Mouse (Mus musculus) intestine, embryonic 14.5 days (tissue): Measurements from ENCODE around the gene Tsen15. TPM values are rescaled to one million over a fixed set of nuclear protein-coding genes. Genes with fewer than 3 reads are reported as not detected.

ENCODE experiments used
- ATAC-seq: fragments of 200-750 bp; cut with Nextera tagmentation; replicated peaks from 2 replicates; pipeline ENCODE4 v1.8.0; 2017; ENCODE audit warnings: low read depth, moderate number of reproducible peaks, moderate TSS enrichment, moderate library complexity; ENCODE audit not compliant: low FRiP score, low TSS enrichment
- DNase-seq: peaks from one replicate; pipeline ENCODE4 v3.0.0-alpha.2; 2018; ENCODE audit warnings: low spot score
- H3K27ac ChIP-seq: fragments of 300-500 bp; sonication (generic); 2 replicates; pipeline ENCODE4 v1.5.1; 2014; ENCODE audit warnings: low read depth, mild to moderate bottlenecking, control low read depth
- H3K27me3 ChIP-seq: fragments of 300-500 bp; sonication (generic); replicated peaks from 2 replicates; pipeline ENCODE4 v1.6.1; 2014; ENCODE audit warnings: low read length, control low read depth; ENCODE audit not compliant: control insufficient read depth, insufficient read depth
- H3K36me3 ChIP-seq: fragments of 300-500 bp; sonication (generic); 2 replicates; pipeline ENCODE4 v1.6.1; 2014; ENCODE audit warnings: low read length, control low read depth; ENCODE audit not compliant: control insufficient read depth, insufficient read depth
- H3K4me1 ChIP-seq: fragments of 300-500 bp; sonication (generic); replicated peaks from 2 replicates; pipeline ENCODE4 v1.6.1; 2014; ENCODE audit warnings: low read length, control low read depth, mixed read lengths; ENCODE audit not compliant: control insufficient read depth, insufficient read depth
- H3K4me2 ChIP-seq: fragments of 300-500 bp; sonication (generic); 2 replicates; pipeline ENCODE4 v1.6.1; 2014; ENCODE audit warnings: low read length
- H3K4me3 ChIP-seq: fragments of 300-500 bp; sonication (generic); 2 replicates; pipeline ENCODE4 v1.5.1; 2014; ENCODE audit warnings: low read depth, low read length, control low read depth, mixed read lengths
- H3K9ac ChIP-seq: fragments of 300-500 bp; sonication (generic); 2 replicates; pipeline ENCODE4 v1.6.1; 2014; ENCODE audit warnings: mild to moderate bottlenecking, low read length
- H3K9me3 ChIP-seq: fragments of 300-500 bp; sonication (generic); 2 replicates; pipeline ENCODE4 v1.6.1; 2016; ENCODE audit warnings: low read length, control low read depth; ENCODE audit not compliant: control insufficient read depth
- WGBS: fragments of 180-500 bp; shearing (Covaris S2); extraction: QIAGEN DNeasy Blood & Tissue Kit; methylation state at CpG from one replicate; pipeline ENCODE4 v1.1.7; 2014; 5-methylcytosine and 5-hydroxymethylcytosine counted together
- polyA plus RNA-seq: library from polyadenylated mRNA; unstranded; fragments of >200 nt; fragmentation: Nextera tagmentation; extraction: Ambion mirVana; gene quantifications from 2 replicates; pipeline ENCODE4 v1.2.1, GENCODE M21; 2014

Tsen15 gene
- polyA plus RNA-seq, 1 experiment from 2014 or later = 87.9 TPM

- Histone ChIP-seq H3K9me3 (no peaks in the 10 kb centered on the region), H3K27me3 (no peaks in the 10 kb centered on the region), H3K4me2 (no peak overlapping the region), H3K27ac (no peak overlapping the region), H3K4me3 (no peak overlapping the region), H3K36me3 (no peaks in the 10 kb centered on the region), H3K4me1 (no peaks in the 10 kb centered on the region), H3K9ac (no peak overlapping the region)
- DNase-seq (no peak), ATAC-seq (no peak)
- WGBS = 73% methylated on average over 4 of the region's 4 CpGs
Observed at GRCm38 (mm10) chr1:152356721-152357120, 29.8 kb downstream of the Tsen15 start.

- H3K27me3 ChIP-seq = no peaks in the 10 kb centered on the region
- no peak overlapping the region for H3K4me2 ChIP-seq
- ATAC-seq = no peak
Observed at GRCm38 (mm10) chr1:152347946-152348345, 38.5 kb downstream of the Tsen15 start.

GRCm38 (mm10) chr1:152324024-152324423 lies 62.5 kb downstream of the Tsen15 start:
- Histone ChIP-seq H3K4me1 (no peaks in the 10 kb centered on the region), H3K27ac (no peak overlapping the region), H3K36me3 (no peaks in the 10 kb centered on the region), H3K9me3 (no peaks in the 10 kb centered on the region), H3K4me3 (no peak overlapping the region), H3K4me2 (no peak overlapping the region), H3K27me3 (no peaks in the 10 kb centered on the region), H3K9ac (no peak overlapping the region)
- 87% methylated on average over 6 of the region's 6 CpGs for WGBS
- ATAC-seq (no peak), DNase-seq (no peak)

More at GRCm38 (mm10) chr1:152347946-152348345, 38.5 kb downstream of the Tsen15 start:
- no peak for DNase-seq
- H3K4me1 ChIP-seq = no peaks in the 10 kb centered on the region
- no peak overlapping the region for H3K27ac ChIP-seq
- no peak overlapping the region for H3K4me3 ChIP-seq
- no peak overlapping the region for H3K9ac ChIP-seq
- no peaks in the 10 kb centered on the region for H3K36me3 ChIP-seq
- no peaks in the 10 kb centered on the region for H3K9me3 ChIP-seq

Other genes starting within 250 kb of the Tsen15 start
- 1.7 and 2.7 TPM in 2 replicates for gene Colgalt2, start 13.1 kb upstream of the Tsen15 start, polyA plus RNA-seq